Mouse (Mus musculus): Measurements from ENCODE around the gene Nacc2.
A peak's percentile ranks its signal among the peaks of the same experiment; 100 is the strongest.

Gene Nacc2

DNA sequence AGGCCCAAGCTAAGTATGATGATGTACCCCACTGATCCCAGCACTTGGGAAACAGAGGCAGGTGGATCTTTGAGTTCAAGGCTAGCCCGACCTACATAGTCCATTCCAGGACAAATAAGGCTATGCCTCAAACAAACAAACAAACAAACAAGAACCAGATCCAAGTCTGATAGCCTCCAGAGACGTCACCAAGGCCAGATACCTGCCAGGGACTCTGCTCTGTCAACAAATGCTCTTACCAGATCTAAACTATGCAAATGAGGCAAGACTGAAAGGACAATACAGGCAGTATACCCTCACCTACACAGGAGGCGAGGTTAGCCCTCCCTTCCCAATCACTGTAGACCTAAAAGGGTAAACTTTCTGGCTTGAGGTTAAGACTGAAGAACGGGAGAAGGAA is 22.7 kb downstream of the Nacc2 start:
- DNase-seq (ENCODE audit: extremely low read depth, insufficient read length, low spot score), result no peak

- no peak for DNase-seq (ENCODE audit: extremely low read depth, insufficient read length, low spot score)
Measured at GRCm38 (mm10) chr2:26099851-26100250, 23.2 kb downstream of the Nacc2 start.

- DNase-seq (ENCODE audit: extremely low read depth, insufficient read length, low spot score), result no peak
Measured at GRCm38 (mm10) chr2:26099260-26099659, 23.8 kb downstream of the Nacc2 start.

DNA sequence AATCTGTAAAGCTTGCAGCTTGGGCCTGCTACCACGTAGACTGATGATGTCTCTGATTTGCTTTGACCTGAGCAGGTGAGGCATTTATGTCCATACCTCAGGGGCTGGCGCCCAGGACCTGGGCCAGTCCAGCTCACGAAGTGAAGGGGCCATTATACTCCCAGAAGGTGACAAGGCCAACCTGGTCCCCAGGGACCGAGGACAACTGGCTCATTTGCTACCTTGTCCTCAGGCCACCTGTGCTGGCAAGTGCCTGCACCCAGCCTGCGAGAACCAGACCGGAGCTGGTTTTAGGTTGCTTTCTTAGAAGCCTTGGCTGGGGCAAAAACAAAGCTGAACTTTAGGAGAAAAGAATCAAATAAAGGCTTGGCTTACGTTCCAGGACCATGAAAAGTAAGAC is 29.1 kb downstream of the Nacc2 start:
- no peak for DNase-seq (ENCODE audit: extremely low read depth, insufficient read length, low spot score)

GRCm38 (mm10) chr2:26091771-26092393 is 31.1 kb downstream of the Nacc2 start:
- DNase-seq (ENCODE audit: extremely low read depth, insufficient read length, low spot score), result peak; percentile 78

- DNase-seq (ENCODE audit: extremely low read depth, insufficient read length, low spot score), result peak; percentile 68
Measured at GRCm38 (mm10) chr2:26090876-26091770, 31.9 kb downstream of the Nacc2 start.

GRCm38 (mm10) chr2:26089005-26089404 is 34.0 kb downstream of the Nacc2 start:
- no peak for DNase-seq (ENCODE audit: extremely low read depth, insufficient read length, low spot score)

- no peak for DNase-seq (ENCODE audit: extremely low read depth, insufficient read length, low spot score)
Measured at GRCm38 (mm10) chr2:26086926-26087600, 36.0 kb downstream of the Nacc2 start.

DNA sequence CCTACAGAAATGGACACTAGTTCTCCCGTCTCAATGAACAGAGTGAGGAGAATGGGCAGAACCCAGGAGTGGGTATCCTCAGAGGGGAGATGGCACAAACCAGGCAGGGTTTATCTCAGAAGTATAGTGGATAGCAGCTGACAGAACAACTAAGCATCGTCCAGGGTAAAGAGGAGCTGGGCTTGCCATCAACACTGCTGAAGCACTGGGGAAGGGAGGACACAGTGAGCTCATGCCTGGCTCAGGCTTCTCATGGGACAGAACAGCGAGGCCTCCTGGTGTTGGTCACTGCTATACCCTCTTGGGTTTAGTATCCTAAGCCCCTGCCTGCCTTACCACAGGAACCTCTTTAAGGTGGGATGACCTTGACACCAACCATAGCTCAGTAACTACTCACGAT is 36.5 kb downstream of the Nacc2 start:
- no peak for DNase-seq (ENCODE audit: extremely low read depth, insufficient read length, low spot score)

GRCm38 (mm10) chr2:26082883-26083282 is 40.1 kb downstream of the Nacc2 start:
- no peak for DNase-seq (ENCODE audit: extremely low read depth, insufficient read length, low spot score)

DNA sequence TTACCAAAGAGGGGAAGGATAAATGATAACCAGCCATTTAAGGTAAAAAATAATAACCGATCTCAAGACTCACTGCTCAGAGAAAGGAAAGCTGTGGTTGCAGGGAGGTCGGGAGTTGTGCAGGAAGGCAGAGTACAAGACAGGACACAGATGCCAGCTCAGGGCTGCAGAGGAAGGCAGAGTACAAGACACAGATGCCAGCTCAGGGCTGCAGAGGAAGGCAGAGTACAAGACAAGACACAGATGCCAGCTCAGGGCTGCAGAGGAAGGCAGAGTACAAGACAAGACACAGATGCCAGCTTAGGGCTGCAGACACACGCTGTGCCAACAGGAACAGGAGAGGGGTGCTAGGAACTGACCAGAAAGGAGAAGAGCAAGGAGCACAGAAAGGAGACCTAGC is 42.2 kb downstream of the Nacc2 start:
- DNase-seq (ENCODE audit: extremely low read depth, insufficient read length, low spot score), result no peak

DNA sequence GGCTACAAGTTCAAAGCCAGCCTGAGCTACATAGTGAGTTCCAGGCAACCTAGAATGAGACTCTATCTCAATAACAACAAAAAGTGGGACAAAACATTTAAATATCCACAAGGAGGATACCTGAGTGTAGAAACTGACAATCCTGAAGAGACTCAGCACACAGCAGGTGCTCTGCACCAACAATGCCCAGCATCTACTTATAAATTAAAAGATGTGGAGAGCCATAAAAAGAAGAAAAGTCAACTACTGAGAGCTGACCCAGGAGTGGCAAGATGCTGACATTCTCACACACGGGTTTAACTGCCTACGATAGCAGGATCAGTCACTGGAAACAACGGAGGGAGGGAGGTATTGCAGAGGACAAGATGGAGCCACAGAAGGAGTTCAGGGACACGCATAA is 43.6 kb downstream of the Nacc2 start:
- DNase-seq (ENCODE audit: extremely low read depth, insufficient read length, low spot score), result no peak

GRCm38 (mm10) chr2:26077068-26077467 is 46.0 kb downstream of the Nacc2 start:
- no peak for DNase-seq (ENCODE audit: extremely low read depth, insufficient read length, low spot score)

- DNase-seq (ENCODE audit: extremely low read depth, insufficient read length, low spot score), result no peak
Measured at GRCm38 (mm10) chr2:26076121-26076520, 46.9 kb downstream of the Nacc2 start.

DNA sequence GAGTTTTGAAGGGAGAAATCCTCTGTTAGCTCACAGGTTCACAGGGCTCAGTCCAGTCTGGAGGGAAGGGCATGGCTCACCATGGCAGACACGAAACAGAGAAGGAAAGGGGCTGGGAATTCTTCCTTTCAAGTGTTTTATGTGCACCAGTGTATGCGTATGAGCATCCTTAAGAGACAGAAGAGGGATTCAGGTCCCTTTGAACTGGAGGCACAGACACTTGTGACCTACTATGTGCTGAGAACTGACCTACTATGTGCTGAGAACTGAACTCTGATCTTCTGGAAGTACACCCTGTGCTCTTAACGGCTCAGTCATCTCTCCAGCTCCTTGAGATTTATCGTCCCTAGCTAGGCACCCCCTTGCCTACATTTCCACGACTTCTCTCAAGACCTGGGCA is 48.5 kb downstream of the Nacc2 start:
- no peak for DNase-seq (ENCODE audit: extremely low read depth, insufficient read length, low spot score)

- no peak for DNase-seq (ENCODE audit: extremely low read depth, insufficient read length, low spot score)
Measured at GRCm38 (mm10) chr2:26068592-26068991, 54.4 kb downstream of the Nacc2 start.

GRCm38 (mm10) chr2:26068175-26068574 is 54.8 kb downstream of the Nacc2 start:
- peak; percentile 67 for DNase-seq (ENCODE audit: extremely low read depth, insufficient read length, low spot score)

DNA sequence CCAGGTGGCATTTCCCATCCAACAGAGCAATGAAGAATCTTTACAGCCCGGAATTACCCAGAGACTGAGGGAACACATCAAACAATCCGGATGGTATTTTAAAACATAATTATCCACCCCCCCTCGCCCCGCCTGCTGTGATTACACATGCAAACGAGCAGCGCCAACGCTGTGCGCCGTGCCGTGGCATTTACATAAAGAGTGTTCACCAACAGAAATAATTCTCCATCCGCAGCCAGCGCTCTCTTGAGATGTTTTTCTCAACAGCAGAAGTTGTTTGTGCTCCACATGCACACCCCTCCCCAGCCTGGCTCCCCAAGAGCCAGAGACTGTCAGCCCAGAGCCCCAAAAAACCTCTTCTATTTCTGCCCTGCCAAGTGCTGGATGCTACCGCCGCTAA is 56.5 kb downstream of the Nacc2 start:
- DNase-seq (ENCODE audit: extremely low read depth, insufficient read length, low spot score), result no peak

- no peak for DNase-seq (ENCODE audit: extremely low read depth, insufficient read length, low spot score)
Measured at GRCm38 (mm10) chr2:26062742-26063427, 60.1 kb downstream of the Nacc2 start.

DNA sequence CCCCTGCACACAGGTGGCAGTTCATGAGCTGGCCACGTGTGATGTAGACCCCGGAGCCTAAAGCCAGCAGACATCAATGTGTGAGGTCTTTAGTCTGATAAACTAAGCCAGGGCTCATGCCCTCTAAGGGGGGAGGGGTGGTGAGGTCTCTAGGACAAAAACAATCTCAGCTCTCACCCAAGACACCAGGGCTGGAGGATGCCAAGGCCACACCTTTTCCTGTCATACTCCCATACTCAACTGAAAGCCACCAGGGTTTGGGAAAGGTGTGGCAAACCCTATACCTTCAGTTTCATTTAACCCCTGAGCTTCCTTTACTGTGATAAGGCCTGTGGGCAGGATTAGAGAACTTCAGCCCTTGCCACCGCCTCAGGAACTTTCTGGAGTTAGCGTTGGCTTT is 60.8 kb downstream of the Nacc2 start:
- DNase-seq (ENCODE audit: extremely low read depth, insufficient read length, low spot score), result no peak
